Mouse (Mus musculus): ENCODE data around the gene B4galt5. TPM values are rescaled to one million over a fixed set of nuclear protein-coding genes. Genes with fewer than 3 reads are reported as not detected.
"Not testable (repeated sequence)": the region's sequence is repeated elsewhere in the genome, so short reads cannot be mapped to it uniquely, and the experiment has no call there.

Gene B4galt5
- total RNA-seq (2021), result 1 to 10 TPM; 6.9 to 7.9 TPM
- long read RNA-seq, experiment 1, full-length matches to known transcripts, result 1 of 16 reads
- long read RNA-seq, experiment 1, partial matches to known transcripts, result 0 of 16 reads
- long read RNA-seq, experiment 1, other reads (novel, unspliced or antisense), result 15 of 16 reads
- long read RNA-seq, experiment 2, full-length matches to known transcripts, result 1 of 9 reads
- long read RNA-seq, experiment 2, partial matches to known transcripts, result 0 of 9 reads
- long read RNA-seq, experiment 2, other reads (novel, unspliced or antisense), result 8 of 9 reads

DNA sequence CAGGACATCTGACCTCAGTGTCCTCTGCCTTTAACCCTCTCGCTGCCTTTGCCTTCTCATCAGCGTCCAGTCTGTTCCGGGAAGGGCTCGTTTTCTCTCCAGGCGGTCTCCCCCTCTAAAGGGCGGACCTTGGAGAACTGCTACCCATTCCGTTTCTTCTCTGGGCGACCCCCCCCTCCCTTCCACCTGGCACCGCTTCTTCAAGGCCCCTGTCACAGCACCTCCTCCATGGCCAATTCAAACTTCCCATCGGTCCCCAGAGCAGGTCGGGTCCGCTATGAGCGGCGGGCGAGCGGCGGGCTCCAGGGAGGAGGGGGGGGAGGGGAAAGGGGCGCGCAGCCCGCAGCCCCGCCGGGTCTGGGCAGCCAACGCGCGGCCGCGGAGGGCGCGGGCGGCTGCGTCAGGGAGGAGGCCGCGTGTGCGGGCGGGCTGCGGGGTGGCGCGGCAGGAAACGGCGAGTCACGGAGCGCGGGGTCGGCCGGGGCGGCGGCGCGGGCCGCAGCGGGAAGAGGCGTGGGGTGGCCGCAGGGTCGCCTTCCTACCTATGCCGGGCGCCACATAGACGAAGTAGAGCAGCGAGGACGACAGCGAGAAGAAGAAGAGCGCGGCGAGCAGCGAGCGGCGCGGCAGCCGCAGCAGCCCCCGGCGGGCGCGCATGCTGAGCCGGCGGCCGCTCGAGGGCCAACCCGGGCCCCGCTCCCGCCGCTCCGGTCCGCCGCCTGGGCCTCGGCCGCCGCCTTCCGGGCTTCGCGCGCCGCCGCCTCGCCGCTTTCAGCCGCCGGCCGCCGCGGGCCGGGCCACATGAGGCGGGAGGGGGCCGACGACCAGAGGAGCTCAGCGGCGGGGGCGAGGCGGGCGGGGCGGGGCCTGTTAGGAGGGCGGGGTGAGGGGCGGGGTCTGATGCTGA, at the start of gene B4galt5:
TSS of gene B4galt5 (minus strand) at position 808 of the 907 bp plus-strand sequence.
- DNase-seq (ENCODE audit: low spot score), result no peak

- DNase-seq (ENCODE audit: low spot score), result not testable (repeated sequence)
These were observed 47.4 kb upstream of the B4galt5 start for GRCm38 (mm10) chr2:167396420-167396819.

GRCm38 (mm10) chr2:167394426-167394825, 45.4 kb upstream of the B4galt5 start:
- DNase-seq (ENCODE audit: low spot score), result no peak

DNA sequence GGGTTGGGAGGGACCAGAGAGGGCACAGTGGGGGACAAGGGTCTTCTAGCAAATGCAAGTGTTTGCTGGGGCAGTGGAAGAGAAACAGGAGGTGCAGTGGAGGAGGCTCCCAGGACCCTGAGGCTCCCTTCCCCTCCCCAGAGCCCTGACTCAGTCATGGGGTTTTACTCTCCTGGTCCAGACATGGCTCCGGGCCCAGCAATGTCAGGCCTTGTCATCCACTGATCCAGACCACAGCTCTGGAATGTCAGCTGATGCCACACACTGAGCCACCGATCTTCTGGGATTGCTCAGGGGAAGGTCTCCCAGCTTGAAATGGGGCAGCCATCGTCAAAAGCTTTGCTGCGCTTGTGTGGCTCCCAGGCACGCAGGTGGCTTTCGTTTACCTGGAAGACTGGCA, 38.0 kb upstream of the B4galt5 start:
- DNase-seq (ENCODE audit: low spot score), result no peak

DNA sequence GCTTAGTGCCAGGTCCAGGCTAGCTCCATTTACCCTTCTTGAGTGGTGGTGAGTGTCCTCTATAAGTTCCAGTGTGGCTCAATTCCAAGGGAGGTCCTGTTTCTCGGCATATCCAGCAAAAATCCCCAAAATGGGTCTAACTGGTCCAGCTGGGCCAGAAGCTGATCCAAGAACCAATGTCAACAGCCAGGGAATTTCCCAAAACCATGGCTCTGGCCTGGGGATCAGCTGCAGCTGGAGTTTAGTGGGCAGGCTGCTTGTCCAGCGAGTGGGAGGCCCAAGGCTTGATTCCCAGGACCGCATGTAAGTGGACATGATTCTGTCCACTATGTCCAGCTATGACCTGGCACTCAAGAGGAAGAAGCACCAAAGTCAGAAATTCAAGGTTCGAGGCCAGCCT, 37.5 kb upstream of the B4galt5 start:
- DNase-seq (ENCODE audit: low spot score), result no peak

DNA sequence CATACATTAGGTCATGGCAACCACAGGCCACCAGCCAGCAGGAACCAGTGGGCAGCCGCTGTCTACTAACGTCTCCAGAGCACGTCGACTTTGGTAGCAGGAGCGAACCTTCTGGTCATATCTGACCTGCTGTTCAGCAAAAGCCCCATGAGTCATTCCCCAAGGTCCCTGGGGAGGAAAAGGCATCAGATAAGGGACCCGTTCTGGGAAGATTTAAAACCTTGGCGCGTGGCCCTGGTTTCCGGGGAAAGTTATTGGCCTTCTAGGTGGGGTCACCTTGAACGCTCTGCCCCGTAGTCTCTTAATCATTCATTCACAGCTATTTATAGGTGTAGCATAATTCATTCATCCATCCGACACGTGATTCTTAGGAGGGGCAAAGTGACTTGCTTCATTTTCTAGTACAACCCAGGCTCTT, 34.7 kb upstream of the B4galt5 start:
- peak; percentile 38 for DNase-seq (ENCODE audit: low spot score)

GRCm38 (mm10) chr2:167382389-167382788, 33.4 kb upstream of the B4galt5 start:
- no peak for DNase-seq (ENCODE audit: low spot score)

DNA sequence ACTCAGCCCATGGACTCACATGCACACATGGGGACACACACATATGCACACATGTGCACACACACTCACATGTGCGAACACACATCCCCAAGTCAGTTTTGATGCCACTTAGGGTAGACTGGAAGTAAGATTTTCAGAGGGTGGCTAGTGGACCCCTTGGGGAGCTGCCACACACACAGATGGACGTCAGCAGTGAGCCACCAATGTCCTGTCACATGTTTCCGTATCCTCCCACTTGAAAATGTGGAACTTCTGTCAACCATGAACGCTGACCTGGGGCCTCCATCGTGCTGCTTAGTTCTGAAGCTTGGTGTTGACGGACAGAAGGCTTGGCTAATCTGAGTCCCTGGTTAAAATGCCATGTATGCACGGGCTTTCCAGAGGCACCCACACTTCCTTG, 32.6 kb upstream of the B4galt5 start:
- DNase-seq (ENCODE audit: low spot score), result no peak

- DNase-seq (ENCODE audit: low spot score), result no peak
These were observed 31.8 kb upstream of the B4galt5 start for GRCm38 (mm10) chr2:167380615-167381285.

- DNase-seq (ENCODE audit: low spot score), result no peak
These were observed 30.0 kb upstream of the B4galt5 start for GRCm38 (mm10) chr2:167378972-167379371.

DNA sequence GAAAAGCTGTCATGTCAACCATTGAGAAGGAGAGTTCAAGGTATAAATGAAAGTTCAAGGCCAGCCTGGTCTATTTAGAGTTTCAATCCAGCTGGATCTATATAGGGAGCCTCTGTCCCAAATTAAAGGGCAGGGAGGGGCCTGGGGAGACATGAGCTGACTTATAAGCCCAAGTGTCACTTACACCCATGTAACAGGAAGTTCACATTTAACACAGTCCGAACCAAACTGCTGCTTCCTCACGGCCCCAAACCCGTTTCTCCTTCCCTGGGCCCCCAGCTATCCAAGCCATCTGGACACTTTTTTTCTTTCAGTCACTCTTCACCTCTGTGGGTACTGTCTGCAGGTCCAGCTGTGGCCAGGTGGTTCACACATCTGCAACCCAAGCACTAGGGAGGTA, 28.7 kb upstream of the B4galt5 start:
- DNase-seq (ENCODE audit: low spot score), result no peak

DNA sequence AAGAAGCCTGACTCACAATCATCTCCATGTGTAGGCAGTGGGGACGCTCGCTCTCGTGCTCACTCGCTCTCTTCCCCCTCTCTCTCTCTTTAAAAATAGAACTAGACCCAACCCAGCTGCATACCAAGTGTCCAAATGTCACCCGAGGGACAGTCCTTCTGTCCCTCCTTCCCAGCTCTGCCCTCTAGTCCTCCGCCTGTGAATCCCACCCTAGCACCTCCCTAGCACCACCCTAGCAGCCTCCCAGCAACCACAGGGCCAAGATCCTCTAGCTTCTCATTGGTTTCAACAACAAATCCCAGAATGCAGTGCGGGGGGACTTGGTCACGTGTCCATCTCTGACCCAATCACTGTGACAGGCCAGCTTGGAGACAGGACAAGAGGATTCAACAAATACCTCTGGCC, 27.2 kb upstream of the B4galt5 start:
- peak; percentile 51 for DNase-seq (ENCODE audit: low spot score)

- no peak for DNase-seq (ENCODE audit: low spot score)
These were observed 26.7 kb upstream of the B4galt5 start for GRCm38 (mm10) chr2:167375688-167376087.

DNA sequence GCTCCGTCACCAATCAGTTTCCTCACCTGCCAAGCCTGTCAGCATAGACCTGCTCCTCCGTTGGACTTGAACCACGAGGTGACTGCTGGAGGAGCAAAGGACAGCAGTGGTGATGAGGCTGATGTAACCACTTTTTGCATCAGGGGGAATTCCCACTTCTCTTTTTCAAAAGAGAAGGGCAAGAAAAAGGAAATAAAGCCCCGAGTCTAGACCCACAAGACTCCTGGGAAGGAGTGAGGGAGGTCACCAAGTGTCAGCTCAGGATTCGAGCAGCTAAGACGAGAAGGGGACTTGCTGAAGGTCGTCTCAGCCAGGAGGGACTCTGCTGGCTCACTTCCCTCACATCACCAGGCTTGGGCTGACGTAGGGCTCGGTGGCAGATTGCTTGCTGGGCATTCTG, 26.2 kb upstream of the B4galt5 start:
- no peak for DNase-seq (ENCODE audit: low spot score)

GRCm38 (mm10) chr2:167374191-167374805, 25.3 kb upstream of the B4galt5 start:
- no peak for DNase-seq (ENCODE audit: low spot score)

- DNase-seq (ENCODE audit: low spot score), result peak; percentile 56
These were observed 24.3 kb upstream of the B4galt5 start for GRCm38 (mm10) chr2:167373266-167373665.

GRCm38 (mm10) chr2:167371506-167371905, 22.5 kb upstream of the B4galt5 start:
- no peak for DNase-seq (ENCODE audit: low spot score)

GRCm38 (mm10) chr2:167368328-167368727, 19.3 kb upstream of the B4galt5 start:
- DNase-seq (ENCODE audit: low spot score), result no peak

- no peak for DNase-seq (ENCODE audit: low spot score)
These were observed 18.8 kb upstream of the B4galt5 start for GRCm38 (mm10) chr2:167367777-167368281.

GRCm38 (mm10) chr2:167367325-167367724, 18.3 kb upstream of the B4galt5 start:
- DNase-seq (ENCODE audit: low spot score), result no peak

DNA sequence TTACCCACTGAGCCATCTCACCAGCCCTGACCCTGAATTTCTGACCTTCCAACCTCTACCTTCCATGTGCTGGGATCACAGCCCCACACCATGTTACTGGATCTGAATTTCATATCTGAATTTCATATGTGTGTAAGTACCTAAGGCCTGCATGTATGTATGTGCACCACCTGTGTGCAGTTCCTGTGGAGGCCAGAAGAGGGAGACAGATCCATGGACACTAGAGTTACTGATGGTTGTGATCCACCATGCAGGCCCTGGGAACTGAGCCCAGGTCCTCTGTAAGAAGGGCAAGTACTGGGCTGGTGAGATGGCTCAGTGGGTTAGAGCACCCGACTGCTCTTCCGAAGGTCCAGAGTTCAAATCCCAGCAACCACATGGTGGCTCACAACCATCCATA, 16.1 kb upstream of the B4galt5 start:
- no peak for DNase-seq (ENCODE audit: low spot score)

All from gastrocnemius, adult 18-20 months (tissue).